Mouse (Mus musculus) adrenal gland, postnatal 36 days (tissue): ENCODE measurements around the gene Casp8. TPM values are rescaled to one million over a fixed set of nuclear protein-coding genes. Genes with fewer than 3 reads are reported as not detected.
A peak's percentile ranks its signal among the peaks of the same experiment; 100 is the strongest.
"Not testable (repeated sequence)": the region's sequence is repeated elsewhere in the genome, so short reads cannot be mapped to it uniquely, and the experiment has no call there.

ENCODE experiments used
- DNase-seq, 2 experiments: peaks; one replicate each; pipeline ENCODE4 v3.0.0; 2021; ENCODE audit warnings: mixed read lengths in 1 of 2
- long read RNA-seq, 2 experiments: library from polyadenylated mRNA; stranded (forward); transcript quantifications; one replicate each; pipeline ENCODE4 v2.0.0; 2021; ENCODE audit warnings: borderline sequencing depth in 2 of 2
- total RNA-seq, 2 experiments: library from RNA; stranded (reverse); gene quantifications; 2 replicates each; pipeline ENCODE4 v1.2.3; 2021

Casp8 gene
- total RNA-seq = 10 to 100 TPM; 20.3 to 22.3 TPM
- long read RNA-seq, experiment 1, transcript Casp8-201 (9 exons, 2,585 nt) = major isoform, 12 of 19 reads
- long read RNA-seq, experiment 1, partial matches to known transcripts = 3 of 19 reads
- long read RNA-seq, experiment 1, other reads (novel, unspliced or antisense) = 2 of 19 reads
- long read RNA-seq, experiment 2, partial matches to known transcripts = 0 of 6 reads
- long read RNA-seq, experiment 2, other reads (novel, unspliced or antisense) = 1 of 6 reads

DNA sequence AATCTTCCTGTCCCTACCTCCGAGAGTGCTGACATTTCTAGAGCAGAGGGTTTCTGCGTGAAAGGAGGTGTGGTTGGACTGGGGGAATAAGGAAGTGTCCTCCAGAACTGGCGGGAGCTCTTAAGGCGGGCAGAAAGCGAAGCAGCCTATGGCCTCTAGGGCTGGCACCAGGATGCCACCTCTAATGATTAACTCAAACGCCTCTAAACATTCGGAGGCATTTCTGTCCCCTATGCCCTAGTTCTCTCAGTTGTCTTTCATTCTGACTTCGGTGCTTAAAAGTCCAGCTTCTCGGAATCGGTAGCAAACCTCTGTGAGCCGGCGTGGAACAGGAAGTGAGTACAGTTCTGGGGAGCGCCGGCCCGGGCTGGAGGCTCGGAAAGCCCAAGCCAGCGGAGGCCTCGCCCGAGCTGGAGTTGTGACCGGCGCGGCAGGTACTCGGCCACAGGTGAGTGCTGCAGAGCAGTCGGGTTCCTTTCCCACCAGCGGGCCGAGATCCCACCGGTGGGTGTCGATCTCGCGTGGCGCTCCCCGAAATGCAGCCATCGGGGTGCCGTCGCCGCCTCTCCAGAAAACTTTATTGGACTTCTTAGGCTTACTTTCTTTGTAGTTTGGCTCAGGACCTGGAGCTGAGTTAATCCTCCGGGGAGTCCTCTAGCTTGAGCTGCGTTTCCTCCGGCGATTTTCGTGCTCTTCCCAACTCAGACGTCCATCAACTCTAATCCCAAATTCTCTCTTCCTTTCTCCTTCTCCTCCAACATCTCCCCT lies at the start of gene Casp8:
TSS of gene Casp8 (plus strand) at position 84 of the 768 bp plus-strand sequence.
- peak; percentile 63 to 73 for DNase-seq

DNA sequence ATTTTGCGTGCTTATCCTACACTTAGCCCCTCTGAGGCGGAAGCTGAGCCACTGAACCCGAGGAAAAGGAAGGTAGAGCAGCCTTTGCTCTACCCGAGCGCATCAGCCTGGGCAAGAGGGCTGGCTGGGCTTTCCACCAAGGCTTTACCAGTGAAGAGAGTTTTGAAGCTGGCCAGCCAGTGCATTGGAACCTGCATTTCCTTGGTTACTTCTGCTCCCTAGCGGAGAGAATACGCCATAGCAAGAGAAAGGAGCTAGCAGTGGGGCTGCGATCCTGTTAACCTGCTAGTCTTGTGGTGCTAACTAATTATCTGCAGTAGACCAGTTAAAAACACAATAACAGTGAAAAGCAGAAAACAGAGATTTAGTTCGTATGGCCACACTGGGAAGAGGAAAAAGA lies 48.3 kb upstream of the Casp8 start:
- DNase-seq = no peak

- no peak for DNase-seq
Measured at GRCm38 (mm10) chr1:58759451-58759850, 35.7 kb upstream of the Casp8 start.

GRCm38 (mm10) chr1:58760581-58760980 lies 34.6 kb upstream of the Casp8 start:
- no peak for DNase-seq

DNA sequence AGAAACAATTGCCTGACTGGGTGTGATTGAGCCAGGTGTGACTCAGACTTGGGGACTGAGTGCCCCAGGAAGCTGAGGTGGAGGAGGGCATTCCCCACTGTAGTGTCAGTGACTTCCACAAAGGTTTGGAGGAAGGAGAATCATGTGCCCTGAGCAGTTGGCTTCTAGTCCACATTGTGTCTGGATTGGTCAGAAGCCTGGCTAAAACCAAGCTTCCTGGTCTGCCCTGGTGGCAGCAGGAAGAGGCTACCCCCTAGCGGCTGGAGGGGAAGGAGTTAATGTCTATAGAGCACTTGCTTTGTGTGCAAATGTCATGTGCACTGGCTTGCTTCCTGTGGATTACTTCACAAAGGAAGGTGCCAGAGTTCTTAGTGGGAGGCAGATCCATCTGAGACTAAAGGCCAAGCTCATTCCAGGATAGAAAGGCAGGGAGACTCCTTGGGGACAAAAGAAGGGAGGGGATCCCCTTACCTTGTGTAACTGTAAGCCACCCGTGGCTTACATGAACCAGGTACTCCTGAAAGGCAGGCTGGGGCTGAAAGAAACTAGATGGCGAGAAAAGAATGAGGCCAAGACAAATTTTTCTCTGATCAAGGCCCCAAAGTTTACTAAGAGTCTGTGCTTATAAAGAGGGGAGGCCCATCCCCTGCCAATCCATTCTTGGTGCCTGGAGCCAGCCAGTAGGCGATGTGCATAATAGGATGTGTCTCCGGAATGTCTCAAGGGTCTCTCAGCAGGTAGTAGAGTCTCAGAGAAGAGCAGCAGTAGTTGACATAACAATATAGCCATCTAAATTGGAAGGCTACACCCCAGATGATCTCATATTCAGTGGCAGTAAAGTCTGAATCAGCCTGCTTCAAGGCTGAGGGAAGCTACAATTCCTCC lies 33.5 kb upstream of the Casp8 start:
- peak; percentile 27 to 51 for DNase-seq

DNA sequence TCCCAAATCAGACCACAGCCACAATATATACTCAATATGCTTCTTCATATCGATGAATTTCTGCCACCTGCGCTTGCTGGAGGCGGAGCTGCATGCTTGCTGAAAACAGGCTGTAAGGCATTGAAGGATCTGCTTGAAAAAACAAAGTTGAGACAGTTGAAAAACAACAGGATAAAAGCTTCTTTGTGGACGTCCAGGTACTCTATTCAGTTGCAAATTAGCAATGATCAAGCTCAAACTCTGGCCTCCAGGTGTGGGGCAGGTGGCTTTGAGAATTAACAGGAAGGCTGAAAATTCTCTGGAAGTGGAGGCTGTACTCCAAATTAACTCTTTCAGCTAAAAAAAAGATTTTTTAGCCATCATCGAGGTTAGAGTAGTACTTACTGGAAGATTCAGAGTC lies 32.6 kb upstream of the Casp8 start:
- no peak for DNase-seq

DNA sequence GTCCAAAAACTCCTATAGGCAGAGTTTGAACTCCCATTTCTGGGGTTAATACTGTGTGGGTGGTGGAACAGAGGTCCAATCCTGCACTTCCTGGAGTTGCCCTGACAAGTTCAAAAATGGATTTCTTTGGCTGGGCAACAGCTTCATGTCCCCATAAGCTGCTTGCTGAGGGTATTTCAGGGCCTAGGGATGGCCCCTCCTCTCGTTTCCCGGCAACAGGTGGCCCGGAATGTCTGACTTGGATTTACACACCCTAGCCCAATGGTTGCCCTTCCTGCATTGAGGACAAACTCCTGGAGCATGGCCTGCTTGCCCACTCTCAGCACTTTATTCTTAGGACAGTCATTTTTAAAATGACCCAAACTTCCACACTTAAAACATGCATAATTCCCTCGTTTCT lies 28.7 kb upstream of the Casp8 start:
- DNase-seq = not testable (repeated sequence)

GRCm38 (mm10) chr1:58769136-58769535 lies 26.0 kb upstream of the Casp8 start:
- DNase-seq = peak in 1 of 2 experiments; percentile 22

DNA sequence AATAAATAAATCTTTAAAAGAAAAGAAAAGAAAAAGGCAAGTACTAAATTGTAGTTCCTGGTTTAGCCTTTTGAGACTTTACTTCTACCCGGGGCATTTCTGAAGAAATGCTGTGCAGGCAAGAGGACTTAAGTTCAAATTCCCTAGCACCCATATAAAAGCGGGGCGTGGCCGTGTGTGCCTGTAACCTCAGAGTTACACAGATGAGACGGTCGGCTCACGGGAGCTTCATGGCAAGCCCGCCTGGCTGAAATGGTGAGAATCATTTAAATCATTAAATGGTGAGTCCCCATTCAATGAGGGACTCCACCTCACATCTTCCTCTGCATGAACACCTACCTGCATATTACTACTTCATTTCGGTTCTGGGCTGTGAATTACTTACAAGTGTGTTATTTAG lies 25.5 kb upstream of the Casp8 start:
- no peak for DNase-seq

GRCm38 (mm10) chr1:58770111-58770720 lies 25.0 kb upstream of the Casp8 start:
- DNase-seq = peak in 1 of 2 experiments; percentile 65

DNA sequence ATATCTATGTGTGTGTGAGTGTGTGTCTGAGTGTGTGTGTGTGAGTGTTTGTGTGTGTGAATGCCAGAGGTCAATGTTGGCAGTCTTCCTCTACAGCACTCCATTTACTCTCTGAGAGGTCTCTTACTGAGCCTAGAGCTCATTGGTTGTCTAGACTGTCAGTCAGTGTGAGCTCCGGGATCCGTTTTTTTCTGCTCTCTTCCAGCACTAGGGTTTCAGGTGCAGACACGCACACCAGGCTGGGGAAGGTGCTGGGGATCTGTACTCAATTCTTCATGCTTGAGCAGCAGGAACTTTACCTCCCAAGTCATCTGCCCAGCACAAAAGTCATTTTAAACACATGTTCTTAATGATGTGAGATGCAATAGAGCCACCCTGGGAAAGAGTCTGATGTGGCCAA lies 23.1 kb upstream of the Casp8 start:
- no peak for DNase-seq

- DNase-seq = no peak
Measured at GRCm38 (mm10) chr1:58773280-58773679, 21.9 kb upstream of the Casp8 start.

GRCm38 (mm10) chr1:58773905-58774304 lies 21.3 kb upstream of the Casp8 start:
- peak in 1 of 2 experiments; percentile 38 for DNase-seq

DNA sequence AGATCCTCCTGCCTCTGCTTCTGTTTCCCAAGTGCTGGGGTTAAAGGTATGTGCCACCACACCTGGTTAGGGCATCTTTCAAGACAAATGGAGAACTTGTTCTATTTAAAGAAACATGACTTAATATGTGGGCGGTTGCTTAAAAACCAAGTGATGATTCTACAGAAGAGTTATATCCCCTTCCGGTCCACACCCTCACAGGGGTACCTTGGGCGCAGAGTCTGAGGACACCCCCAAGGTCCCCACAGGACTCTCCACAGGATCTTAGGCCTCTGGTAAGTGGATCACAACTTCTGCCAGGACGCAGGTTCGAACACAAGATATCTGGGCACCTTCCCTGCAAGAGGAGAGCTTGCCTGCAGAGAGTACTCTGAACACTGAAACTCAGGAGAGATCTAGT lies 19.8 kb upstream of the Casp8 start:
- no peak for DNase-seq

- no peak for DNase-seq
Measured at GRCm38 (mm10) chr1:58777583-58777982, 17.6 kb upstream of the Casp8 start.

GRCm38 (mm10) chr1:58778226-58778625 lies 16.9 kb upstream of the Casp8 start:
- DNase-seq = no peak

DNA sequence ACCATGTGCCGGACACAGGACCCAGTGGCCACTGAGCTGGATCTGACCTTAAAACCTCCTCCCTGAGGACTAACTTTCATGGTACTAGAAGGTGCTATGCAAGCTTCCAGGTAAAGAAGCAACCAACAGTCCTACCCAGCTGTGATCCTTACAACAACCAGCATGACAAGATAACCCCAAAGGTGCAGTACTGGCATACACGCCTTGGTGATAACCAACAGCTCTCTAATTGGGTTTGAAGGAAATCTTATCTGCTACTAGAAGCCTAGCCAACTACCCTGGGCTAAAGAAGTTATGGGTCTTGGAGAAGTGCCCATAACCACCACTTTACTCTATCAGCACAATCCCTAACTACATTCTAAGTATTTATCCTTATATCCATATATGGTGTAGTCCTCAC lies 8.9 kb upstream of the Casp8 start:
- no peak for DNase-seq

- DNase-seq = no peak
Measured at GRCm38 (mm10) chr1:58788410-58788809, 6.8 kb upstream of the Casp8 start.

DNA sequence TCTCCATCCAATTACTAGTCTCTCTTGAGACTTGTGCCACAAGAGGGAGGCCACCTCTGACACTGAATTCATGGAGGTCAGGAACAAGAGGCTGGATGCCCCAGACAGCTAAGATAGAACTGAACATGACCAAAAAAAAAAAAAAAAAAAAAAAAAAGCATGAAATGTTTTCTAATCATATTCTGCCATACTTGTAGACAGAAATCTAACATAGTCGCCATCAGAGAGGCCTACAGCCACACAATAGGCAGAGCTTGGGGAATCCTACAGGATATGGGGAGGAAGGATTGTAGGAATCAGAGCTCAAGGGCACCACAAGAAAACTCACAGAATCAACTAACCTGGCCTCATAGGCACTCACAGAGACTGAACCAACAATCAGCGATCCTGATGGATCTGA lies 469 bp upstream of the Casp8 start:
- no peak for DNase-seq

- DNase-seq = no peak
Measured at GRCm38 (mm10) chr1:58796059-58796363, 837 bp downstream of the Casp8 start.

GRCm38 (mm10) chr1:58796853-58797252 lies 1.7 kb downstream of the Casp8 start:
- no peak for DNase-seq

DNA sequence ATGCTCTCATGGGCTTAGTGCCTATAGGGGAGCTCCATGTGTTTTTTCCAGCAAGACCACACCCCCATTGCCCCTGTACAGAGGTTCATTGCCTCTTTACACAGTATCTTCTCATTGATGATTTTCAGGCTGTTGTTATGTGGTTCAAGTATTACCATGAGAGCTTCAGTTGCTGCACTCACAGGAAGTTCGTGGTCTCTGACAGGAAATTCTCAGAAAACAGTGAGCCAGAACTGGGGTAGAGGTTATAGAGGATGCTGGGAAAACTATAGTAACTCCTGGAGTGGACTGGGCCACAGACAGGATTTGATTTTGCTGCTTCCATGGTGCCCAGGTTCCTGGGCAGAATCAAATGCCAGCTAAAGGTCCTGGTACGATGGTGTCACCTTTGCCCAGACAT lies 2.2 kb downstream of the Casp8 start:
- DNase-seq = no peak

- DNase-seq = no peak
Measured at GRCm38 (mm10) chr1:58798911-58799310, 3.7 kb downstream of the Casp8 start.
